24 mouse cellular contexts compared by ENCODE assay signal in the genomic region with DNA sequence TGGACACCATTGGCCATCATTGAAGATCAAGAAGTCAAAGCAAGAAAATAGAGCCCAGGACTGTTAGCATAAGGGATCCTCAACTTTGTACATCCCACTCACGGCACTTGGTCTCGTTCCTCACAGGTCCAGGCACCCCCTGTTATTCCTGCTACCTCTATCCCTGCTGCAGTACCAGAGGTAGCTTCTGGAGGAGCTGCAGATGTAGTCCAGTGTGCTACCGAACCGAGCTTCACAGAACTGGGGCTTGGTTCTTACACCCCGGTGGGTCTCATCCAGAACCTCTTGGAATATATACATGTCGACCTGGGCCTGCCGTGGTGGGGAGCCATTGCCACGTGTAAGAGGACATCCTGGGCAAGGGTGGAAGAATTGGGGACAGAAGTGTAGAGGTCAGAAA. TPM values are rescaled to one million over a fixed set of nuclear protein-coding genes. Genes with fewer than 3 reads are reported as not detected.
DNase-seq lines count a peak whose midpoint lies in the region; ATAC-seq lines count a peak whose summit lies in the region.
"Had no signal": no experiment of that assay in that cellular context is flagged by ENCODE, and none has a peak within 500 bp of the region (broad histone marks: within the 10 kb centered on the region; RNA-seq: fewer than 3 reads in every experiment).

No protein-coding gene starts in this region.

- no peak for ATAC-seq in hindbrain, embryonic 15.5 days (ENCODE audit: low FRiP score, low read depth)
- ATAC-seq in hindbrain, embryonic 11.5 days (ENCODE audit: low FRiP score): no peak
- no peak for ATAC-seq in midbrain, embryonic 11.5 days (ENCODE audit: low FRiP score)
- no peak for ATAC-seq in midbrain, embryonic 14.5 days (ENCODE audit: low FRiP score, low TSS enrichment)
- ATAC-seq: activated CD4-positive, CD25-positive, alpha-beta regulatory T cell, adult 4 months; CD4-positive, CD25-positive, alpha-beta regulatory T cell, adult 4 months; forebrain, embryonic 13.5 days; forebrain, embryonic 15.5 days; Patski had no signal

- H3K9ac ChIP-seq in hindbrain, embryonic 15.5 days: no peak overlapping the region
- H3K9ac ChIP-seq in hindbrain, embryonic 11.5 days (ENCODE audit: low read depth, low read length): no peak overlapping the region
- no peak overlapping the region for H3K9ac ChIP-seq in midbrain, embryonic 11.5 days (ENCODE audit: low read length)
- H3K9ac ChIP-seq in midbrain, embryonic 14.5 days (replicated peaks; ENCODE audit: low read length): no peak overlapping the region
- H3K9ac ChIP-seq: embryonic facial prominence, embryonic 12.5 days; forebrain, embryonic 15.5 days had no signal

- H3K4me3 ChIP-seq in hindbrain, embryonic 15.5 days: no peak overlapping the region
- no peak overlapping the region for H3K4me3 ChIP-seq in hindbrain, embryonic 11.5 days (ENCODE audit: low read depth, low read length)
- no peak overlapping the region for H3K4me3 ChIP-seq in midbrain, embryonic 11.5 days (ENCODE audit: low read depth, low read length)
- no peak overlapping the region for H3K4me3 ChIP-seq in midbrain, embryonic 14.5 days (replicated peaks; ENCODE audit: low read depth, low read length)
- H3K4me3 ChIP-seq in limb, embryonic 10.5 days: no peak overlapping the region
- H3K4me3 ChIP-seq: embryonic facial prominence, embryonic 12.5 days; forebrain, embryonic 13.5 days; forebrain, embryonic 15.5 days had no signal

- no peaks in the 10 kb centered on the region for H3K9me3 ChIP-seq in hindbrain, embryonic 15.5 days
- no peaks in the 10 kb centered on the region for H3K9me3 ChIP-seq in hindbrain, embryonic 11.5 days (ENCODE audit: control insufficient read depth, low read length)
- no peaks in the 10 kb centered on the region for H3K9me3 ChIP-seq in midbrain, embryonic 11.5 days (ENCODE audit: control insufficient read depth, low read length)
- H3K9me3 ChIP-seq in midbrain, embryonic 14.5 days (ENCODE audit: control insufficient read depth, low read length): no peaks in the 10 kb centered on the region
- no peaks in the 10 kb centered on the region for H3K9me3 ChIP-seq in limb, embryonic 10.5 days (replicated peaks)
- H3K9me3 ChIP-seq: embryonic facial prominence, embryonic 10.5 days; embryonic facial prominence, embryonic 12.5 days; forebrain, embryonic 13.5 days; forebrain, embryonic 15.5 days; G1E had no signal

- H3K27ac ChIP-seq in hindbrain, embryonic 15.5 days (replicated peaks): no peak overlapping the region
- H3K27ac ChIP-seq in hindbrain, embryonic 11.5 days (ENCODE audit: low read depth, low read length): no peak overlapping the region
- H3K27ac ChIP-seq in midbrain, embryonic 11.5 days (ENCODE audit: low read depth, low read length): no peak overlapping the region
- no peak overlapping the region for H3K27ac ChIP-seq in midbrain, embryonic 14.5 days (replicated peaks; ENCODE audit: low read depth, low read length)
- no peak overlapping the region for H3K27ac ChIP-seq in limb, embryonic 10.5 days
- H3K27ac ChIP-seq: embryonic facial prominence, embryonic 10.5 days; embryonic facial prominence, embryonic 12.5 days; forebrain, embryonic 13.5 days; forebrain, embryonic 15.5 days had no signal

- 96% methylated on average over 8 of the region's 8 CpGs for WGBS in hindbrain, embryonic 15.5 days
- 94% methylated on average over 8 of the region's 8 CpGs for WGBS in hindbrain, embryonic 11.5 days
- 94% methylated on average over 8 of the region's 8 CpGs for WGBS in midbrain, embryonic 11.5 days
- WGBS in midbrain, embryonic 14.5 days: 97% methylated on average over 8 of the region's 8 CpGs
- 94% methylated on average over 8 of the region's 8 CpGs for WGBS in limb, embryonic 10.5 days

- H3K4me2 ChIP-seq in hindbrain, embryonic 15.5 days: 0 out of 2 replicates have a peak overlapping the region, but pooled peaks have one; percentile 77
- H3K4me2 ChIP-seq in hindbrain, embryonic 11.5 days (replicated peaks; ENCODE audit: low read depth, low read length): no peak overlapping the region
- H3K4me2 ChIP-seq in midbrain, embryonic 11.5 days: no peak overlapping the region
- no peak overlapping the region for H3K4me2 ChIP-seq in midbrain, embryonic 14.5 days (ENCODE audit: low read length)
- H3K4me2 ChIP-seq: embryonic facial prominence, embryonic 12.5 days; forebrain, embryonic 15.5 days had no signal

- H3K36me3 ChIP-seq in hindbrain, embryonic 15.5 days: peaks cover 39% of the 10 kb centered on the region
- H3K36me3 ChIP-seq in hindbrain, embryonic 11.5 days (ENCODE audit: control insufficient read depth, insufficient read depth, low read length): peaks cover 4% of the 10 kb centered on the region; the same call in 1 of the 2 replicates
- H3K36me3 ChIP-seq in midbrain, embryonic 11.5 days (ENCODE audit: control insufficient read depth, insufficient read depth, low read length): peaks cover 11% of the 10 kb centered on the region
- H3K36me3 ChIP-seq in midbrain, embryonic 14.5 days (ENCODE audit: control insufficient read depth, insufficient read depth, low read length): peaks cover 40% of the 10 kb centered on the region
- peaks cover 55% of the 10 kb centered on the region for H3K36me3 ChIP-seq in limb, embryonic 10.5 days

- H3K27me3 ChIP-seq in hindbrain, embryonic 15.5 days: no peaks in the 10 kb centered on the region
- no peaks in the 10 kb centered on the region for H3K27me3 ChIP-seq in hindbrain, embryonic 11.5 days (ENCODE audit: control insufficient read depth, insufficient read depth, low read length)
- no peaks in the 10 kb centered on the region for H3K27me3 ChIP-seq in midbrain, embryonic 11.5 days (ENCODE audit: control insufficient read depth, insufficient read depth, low read length)
- no peaks in the 10 kb centered on the region for H3K27me3 ChIP-seq in midbrain, embryonic 14.5 days (ENCODE audit: control insufficient read depth, insufficient read depth, low read length)
- no peaks in the 10 kb centered on the region for H3K27me3 ChIP-seq in limb, embryonic 10.5 days (ENCODE audit: low read depth, poor library complexity, severe bottlenecking)
- H3K27me3 ChIP-seq: CH12.LX; embryonic facial prominence, embryonic 12.5 days; forebrain, embryonic 13.5 days; forebrain, embryonic 15.5 days; Patski had no signal

- peaks cover 18% of the 10 kb centered on the region for H3K4me1 ChIP-seq in hindbrain, embryonic 15.5 days (replicated peaks)
- no peaks in the 10 kb centered on the region for H3K4me1 ChIP-seq in hindbrain, embryonic 11.5 days (replicated peaks; ENCODE audit: control insufficient read depth, insufficient read depth, low read length)
- peaks cover 6% of the 10 kb centered on the region for H3K4me1 ChIP-seq in midbrain, embryonic 11.5 days (ENCODE audit: control insufficient read depth, insufficient read depth, low read length)
- H3K4me1 ChIP-seq in midbrain, embryonic 14.5 days (ENCODE audit: control insufficient read depth, insufficient read depth, low read length): peaks cover 12% of the 10 kb centered on the region
- H3K4me1 ChIP-seq in limb, embryonic 10.5 days: peaks cover 7% of the 10 kb centered on the region

- DNase-seq in adrenal gland, postnatal 10 days: peak; percentile 2
- DNase-seq in adrenal gland, postnatal 25 days: no peak
- no peak for DNase-seq in hindbrain, embryonic 11.5 days (ENCODE audit: low spot score)
- DNase-seq in midbrain, embryonic 11.5 days (ENCODE audit: low spot score, missing footprints): peak; percentile 47
- DNase-seq in midbrain, embryonic 14.5 days: no peak
- peak; percentile 23 for DNase-seq in limb, embryonic 10.5 days (ENCODE audit: low spot score)
- DNase-seq: adrenal gland, adult 8-10 months; adrenal gland, postnatal 36 days; B cell, adult 2 months; cerebellum, adult 11-12 months; cerebellum, adult 2 months; cerebellum, adult 9-10 months; cerebellum, postnatal 10 days; cerebellum, postnatal 25 days had no signal

RNA-seq across cellular contexts. Expression of a gene that starts 2.5 kb away (rescaled TPM):
- 100 to 1,000 TPM; 114 to 138 TPM for total RNA-seq in adrenal gland, postnatal 10 days (2021)
- 111 and 126 TPM in 2 replicates for total RNA-seq in adrenal gland, postnatal 25 days (2021)
- polyA plus RNA-seq in hindbrain, embryonic 15.5 days (2015; fragmentation: Nextera tagmentation; extraction: Ambion mirVana): 55.1 and 58.5 TPM in 2 replicates
- polyA plus RNA-seq in hindbrain, embryonic 11.5 days (2014; fragmentation: Nextera tagmentation; extraction: Ambion mirVana): 46.7 and 47.2 TPM in 2 replicates
- 44.2 and 45.9 TPM in 2 replicates for polyA plus RNA-seq in midbrain, embryonic 11.5 days (2014; fragmentation: Nextera tagmentation; extraction: Ambion mirVana)
- 58.6 and 71.2 TPM in 2 replicates for polyA plus RNA-seq in midbrain, embryonic 14.5 days (2014; fragmentation: Nextera tagmentation; extraction: Ambion mirVana)
- polyA plus RNA-seq in limb, embryonic 10.5 days (2016; fragmentation: Nextera tagmentation; extraction: Ambion mirVana): 60.5 and 63.1 TPM in 2 replicates

RNA-seq across cellular contexts. Expression of a gene that starts 54.4 kb away (rescaled TPM):
- 1 to 10 TPM; 6.2 to 7.9 TPM for total RNA-seq in adrenal gland, postnatal 10 days (2021)
- 5.4 and 5.9 TPM in 2 replicates for total RNA-seq in adrenal gland, postnatal 25 days (2021)
- 4.5 and 5.9 TPM in 2 replicates for polyA plus RNA-seq in hindbrain, embryonic 15.5 days (2015; fragmentation: Nextera tagmentation; extraction: Ambion mirVana)
- 4.3 and 4.8 TPM in 2 replicates for polyA plus RNA-seq in hindbrain, embryonic 11.5 days (2014; fragmentation: Nextera tagmentation; extraction: Ambion mirVana)
- 4.3 and 4.7 TPM in 2 replicates for polyA plus RNA-seq in midbrain, embryonic 11.5 days (2014; fragmentation: Nextera tagmentation; extraction: Ambion mirVana)
- polyA plus RNA-seq in midbrain, embryonic 14.5 days (2014; fragmentation: Nextera tagmentation; extraction: Ambion mirVana): 3.5 and 4.0 TPM in 2 replicates
- polyA plus RNA-seq in limb, embryonic 10.5 days (2016; fragmentation: Nextera tagmentation; extraction: Ambion mirVana): 2.3 and 3.1 TPM in 2 replicates

Comparison
In these comparisons a context has a peak if more than half of its experiments do, and no peak if none do; other contexts are left out.
1. DNase-seq: peak in adrenal gland, postnatal 10 days (single experiment), midbrain, embryonic 11.5 days (single experiment) and limb, embryonic 10.5 days (single experiment); none in adrenal gland, postnatal 25 days (single experiment), hindbrain, embryonic 11.5 days (single experiment) and midbrain, embryonic 14.5 days (single experiment).